Mouse (Mus musculus): Measurements from ENCODE around the gene Apaf1.

Apaf1 gene

GRCm38 (mm10) chr10:90981811-90982210 is 100.8 kb downstream of the Apaf1 start:
- DNase-seq (ENCODE audit: low read depth, low spot score), result no peak

- DNase-seq (ENCODE audit: low read depth, low spot score), result no peak
Observed at GRCm38 (mm10) chr10:90974491-90974890, 108.1 kb downstream of the Apaf1 start.

DNA sequence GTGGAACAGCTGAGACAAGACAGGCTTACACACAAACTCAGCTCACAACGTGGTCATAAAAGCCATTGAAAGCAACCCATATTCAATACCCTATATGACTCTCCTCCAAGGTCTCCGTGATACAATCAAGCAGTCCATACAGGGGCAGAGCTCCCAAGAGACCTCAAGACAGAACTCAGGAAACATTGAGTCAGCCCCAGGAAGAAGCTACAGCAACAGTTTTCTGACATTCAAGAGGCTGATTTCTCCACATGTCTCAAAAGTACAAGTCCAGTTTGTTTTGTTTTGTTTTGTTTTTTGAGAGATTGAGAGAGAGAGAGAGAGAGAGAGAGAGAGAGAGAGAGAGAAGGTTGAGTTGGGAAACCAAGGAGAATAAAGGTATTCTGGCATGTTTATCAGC is 108.5 kb downstream of the Apaf1 start:
- DNase-seq (ENCODE audit: low read depth, low spot score), result no peak

GRCm38 (mm10) chr10:90970560-90970959 is 112.0 kb downstream of the Apaf1 start:
- DNase-seq (ENCODE audit: low read depth, low spot score), result no peak

DNA sequence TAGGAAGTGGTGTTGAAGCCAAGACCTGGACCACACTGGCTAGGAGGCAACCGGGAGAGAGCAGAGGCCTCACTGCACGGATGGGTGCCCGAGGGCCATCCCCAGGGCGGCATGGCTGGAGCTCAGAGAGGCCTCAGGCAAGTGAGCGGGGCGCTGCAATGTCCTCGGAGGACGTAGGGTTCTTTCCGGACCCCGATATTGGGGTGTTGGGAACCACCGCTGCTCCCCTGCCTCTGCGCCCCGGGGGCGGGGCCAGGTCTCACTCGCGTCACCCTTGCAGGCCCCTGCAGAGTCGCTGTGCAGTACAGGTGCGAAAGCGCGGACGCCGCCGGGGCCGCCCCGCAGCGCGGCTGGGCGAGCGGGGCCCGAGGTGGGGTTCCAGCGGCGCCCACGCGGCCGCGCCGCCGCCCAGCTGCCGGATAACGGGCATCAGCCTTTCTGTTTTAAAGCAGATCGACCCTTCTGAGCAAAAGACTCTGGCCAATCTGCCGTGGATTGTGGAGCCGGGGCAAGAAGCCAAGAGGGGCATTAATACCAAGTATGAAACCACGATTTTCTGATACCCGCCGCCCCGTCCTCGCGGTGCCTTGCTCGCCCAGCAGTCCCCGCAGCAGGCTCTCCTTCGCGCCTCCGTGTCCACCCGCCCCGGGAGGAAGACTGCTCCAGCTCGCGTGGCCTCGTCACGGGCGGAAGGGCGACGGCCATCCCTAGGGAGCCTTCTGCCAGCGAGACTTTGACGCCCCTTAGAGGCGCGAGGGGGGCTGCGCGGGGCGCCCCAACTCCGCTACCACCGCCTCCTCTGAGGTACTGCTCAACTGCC is 113.0 kb downstream of the Apaf1 start:
- DNase-seq (ENCODE audit: low read depth, low spot score), result no peak

DNA sequence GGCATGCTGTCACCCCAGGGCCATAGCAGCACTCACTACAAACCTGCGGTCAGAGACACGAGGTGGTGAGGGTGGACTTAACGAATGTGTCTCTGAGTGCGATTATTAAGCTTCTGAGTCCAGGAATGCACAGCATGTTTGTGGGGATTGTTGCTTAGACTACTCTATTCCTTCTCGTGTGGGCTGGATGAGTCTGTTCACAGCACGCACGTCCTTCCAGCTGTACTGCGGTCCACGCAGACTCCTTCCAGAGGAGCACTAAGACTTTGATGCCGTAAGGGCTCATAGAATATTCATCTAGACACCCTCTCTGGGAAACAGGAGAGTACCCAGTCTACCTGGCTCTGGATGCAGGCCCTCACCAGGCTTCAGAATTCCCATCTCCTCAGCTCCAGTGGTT is 114.3 kb downstream of the Apaf1 start:
- no peak for DNase-seq (ENCODE audit: low read depth, low spot score)

DNA sequence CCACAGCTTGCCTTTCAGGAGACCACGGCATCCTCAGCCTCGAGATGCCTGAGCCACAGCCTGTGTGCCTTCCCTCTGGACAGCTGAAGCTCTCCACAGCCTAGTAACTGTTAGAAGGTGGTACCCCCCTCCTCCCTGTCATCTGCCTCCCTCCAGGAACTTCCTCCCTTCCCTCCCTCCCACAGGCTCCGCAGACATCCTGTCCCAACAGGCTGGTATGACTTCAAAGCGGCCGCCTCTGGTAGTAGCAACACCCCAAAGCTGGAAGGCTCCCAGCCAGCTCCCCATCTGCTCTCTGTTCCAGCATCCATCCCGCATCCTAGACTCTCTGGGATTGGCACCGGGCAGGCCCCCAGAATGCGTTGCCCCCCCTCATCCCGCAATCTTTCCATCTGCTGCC is 115.7 kb downstream of the Apaf1 start:
- DNase-seq (ENCODE audit: low read depth, low spot score), result no peak

DNA sequence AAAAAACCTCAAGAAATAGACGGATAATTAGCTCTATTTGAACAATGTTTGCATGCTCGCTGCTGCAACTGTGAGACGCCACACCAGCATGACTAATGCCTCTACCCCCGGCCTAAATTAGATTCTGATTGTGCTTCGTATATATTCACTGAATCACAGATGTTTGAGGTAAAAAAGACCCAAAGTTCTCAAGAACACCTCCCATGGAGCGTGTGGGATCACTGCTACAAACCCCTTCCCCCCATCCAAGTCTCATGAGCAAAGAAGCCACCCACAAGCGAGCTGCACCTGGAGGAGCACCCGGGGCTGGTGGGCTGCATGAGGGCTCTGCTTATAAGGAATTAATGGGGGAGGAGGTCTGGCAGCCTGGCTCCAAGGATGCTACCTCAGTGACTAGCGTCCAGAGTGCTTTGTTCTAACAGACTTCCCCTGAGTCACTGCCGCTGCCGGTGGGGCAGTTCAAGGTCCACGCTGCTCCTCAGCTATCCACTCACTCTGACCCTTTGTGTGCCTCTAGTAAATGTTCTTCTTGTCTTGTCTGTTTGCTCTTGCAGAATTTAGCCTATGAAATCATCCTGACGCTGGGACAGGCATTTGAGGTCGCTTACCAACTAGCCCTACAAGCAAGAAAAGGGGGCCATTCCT is 116.8 kb downstream of the Apaf1 start:
- DNase-seq (ENCODE audit: low read depth, low spot score), result no peak

GRCm38 (mm10) chr10:90964511-90964910 is 118.1 kb downstream of the Apaf1 start:
- no peak for DNase-seq (ENCODE audit: low read depth, low spot score)

- DNase-seq (ENCODE audit: low read depth, low spot score), result no peak
Observed at GRCm38 (mm10) chr10:90960374-90960773, 122.2 kb downstream of the Apaf1 start.

GRCm38 (mm10) chr10:90953821-90954220 is 128.7 kb downstream of the Apaf1 start:
- DNase-seq (ENCODE audit: low read depth, low spot score), result no peak

GRCm38 (mm10) chr10:90953103-90953709 is 129.4 kb downstream of the Apaf1 start:
- no peak for DNase-seq (ENCODE audit: low read depth, low spot score)

DNA sequence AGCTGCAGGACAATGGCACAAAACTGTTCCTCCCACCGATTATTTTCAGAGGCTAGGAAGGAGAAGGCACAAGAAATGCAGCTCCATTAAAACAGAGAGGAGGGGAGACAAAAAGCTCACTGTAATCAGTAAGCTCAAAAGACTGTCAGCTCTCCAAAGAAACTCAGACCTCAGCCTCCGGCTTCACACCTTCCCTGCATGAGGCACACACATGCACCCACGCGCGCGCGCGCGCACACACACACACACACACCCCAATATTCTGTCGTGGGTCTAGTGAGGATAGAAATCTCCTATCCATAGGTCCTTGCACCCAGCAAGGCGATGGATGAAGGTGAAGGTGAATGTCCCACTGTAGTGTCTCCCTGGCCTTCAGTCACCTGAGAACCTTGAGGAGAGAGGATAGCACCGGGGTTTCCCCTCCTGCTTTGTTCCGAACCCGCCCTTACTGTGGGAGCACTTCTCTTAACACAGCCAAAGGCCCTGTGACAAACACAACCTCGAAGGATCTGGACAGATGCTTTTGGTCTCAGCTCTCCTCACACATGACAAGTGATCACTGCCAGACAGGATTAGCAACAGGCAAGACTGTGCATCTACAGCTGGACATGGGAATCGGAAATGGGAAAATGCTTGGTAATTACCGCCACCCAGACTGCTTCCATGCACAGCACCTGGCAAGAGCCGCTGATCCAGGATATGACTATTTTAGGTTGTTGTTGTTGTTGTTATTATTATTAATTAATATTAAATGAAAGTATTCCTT is 134.8 kb downstream of the Apaf1 start:
- DNase-seq (ENCODE audit: low read depth, low spot score), result no peak

DNA sequence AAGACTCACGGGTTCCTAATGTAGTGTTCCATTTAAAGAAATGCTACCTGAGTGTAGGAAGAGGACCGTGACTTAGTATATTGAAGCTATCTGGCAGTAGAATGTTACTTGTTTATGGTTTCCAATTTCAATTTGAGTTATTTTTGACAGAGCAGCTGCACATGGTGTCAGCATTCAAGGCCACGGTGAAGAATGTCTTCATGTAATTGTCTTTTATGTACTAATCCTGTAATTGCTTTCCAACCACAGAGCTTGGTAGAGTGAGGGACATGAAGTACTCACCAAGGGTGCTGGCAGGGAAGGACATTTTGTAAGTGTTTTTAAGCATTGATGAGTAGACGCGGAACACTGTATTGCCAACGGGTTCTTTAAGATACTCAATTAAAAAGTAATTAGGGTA is 135.5 kb downstream of the Apaf1 start:
- DNase-seq (ENCODE audit: low read depth, low spot score), result no peak

- no peak for DNase-seq (ENCODE audit: low read depth, low spot score)
Observed at GRCm38 (mm10) chr10:90942001-90942700, 140.4 kb downstream of the Apaf1 start.

- no peak for DNase-seq (ENCODE audit: low read depth, low spot score)
Observed at GRCm38 (mm10) chr10:90940521-90941520, 141.7 kb downstream of the Apaf1 start.

Data from c-Kit-negative CD71-positive TER-119-positive erythroid progenitor cells, embryonic 14.5 days (primary cell).